Mouse (Mus musculus): ENCODE measurements around the gene Lime1.

The Lime1 gene

DNA sequence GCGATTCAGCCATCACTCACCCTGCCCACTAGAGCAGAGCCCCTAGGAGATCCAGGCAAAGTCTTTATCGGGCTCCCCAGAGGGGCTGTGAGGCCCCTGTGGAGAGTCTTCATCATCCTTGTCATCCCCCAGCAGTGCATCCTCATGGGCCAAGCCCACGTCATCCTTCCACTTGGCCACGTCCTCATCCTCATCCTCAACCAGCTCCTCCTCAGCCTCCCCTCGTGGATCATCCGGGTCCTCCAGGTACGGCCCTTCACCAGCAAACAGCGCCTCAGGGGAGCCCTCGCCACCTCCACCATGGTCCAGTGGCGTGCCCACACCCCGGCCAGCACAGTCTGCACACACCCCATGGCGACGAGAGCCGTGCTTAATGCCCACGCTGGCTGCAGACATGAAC lies 11.1 kb downstream of the Lime1 start:
- DNase-seq (ENCODE audit: low read depth, low spot score) = no peak

DNA sequence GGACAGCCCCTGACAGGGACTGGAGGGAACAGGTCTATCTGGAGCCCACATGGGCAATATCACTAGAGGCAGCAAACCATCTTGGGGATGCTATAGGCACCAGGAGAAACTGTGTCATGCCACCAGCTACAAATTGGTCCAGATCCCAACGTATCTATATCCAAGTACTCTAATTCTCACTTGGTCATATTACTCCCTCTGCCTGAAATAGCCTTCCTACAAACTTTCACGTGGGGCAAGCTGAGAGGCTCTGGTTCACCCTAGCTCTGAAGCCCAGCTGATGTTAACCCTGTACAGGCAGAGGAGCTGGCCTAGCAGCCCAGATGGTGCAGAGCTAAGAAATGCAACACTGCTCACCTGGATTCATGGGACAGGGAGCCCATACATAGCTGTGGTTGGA lies 11.7 kb downstream of the Lime1 start:
- no peak for DNase-seq (ENCODE audit: low read depth, low spot score)

DNA sequence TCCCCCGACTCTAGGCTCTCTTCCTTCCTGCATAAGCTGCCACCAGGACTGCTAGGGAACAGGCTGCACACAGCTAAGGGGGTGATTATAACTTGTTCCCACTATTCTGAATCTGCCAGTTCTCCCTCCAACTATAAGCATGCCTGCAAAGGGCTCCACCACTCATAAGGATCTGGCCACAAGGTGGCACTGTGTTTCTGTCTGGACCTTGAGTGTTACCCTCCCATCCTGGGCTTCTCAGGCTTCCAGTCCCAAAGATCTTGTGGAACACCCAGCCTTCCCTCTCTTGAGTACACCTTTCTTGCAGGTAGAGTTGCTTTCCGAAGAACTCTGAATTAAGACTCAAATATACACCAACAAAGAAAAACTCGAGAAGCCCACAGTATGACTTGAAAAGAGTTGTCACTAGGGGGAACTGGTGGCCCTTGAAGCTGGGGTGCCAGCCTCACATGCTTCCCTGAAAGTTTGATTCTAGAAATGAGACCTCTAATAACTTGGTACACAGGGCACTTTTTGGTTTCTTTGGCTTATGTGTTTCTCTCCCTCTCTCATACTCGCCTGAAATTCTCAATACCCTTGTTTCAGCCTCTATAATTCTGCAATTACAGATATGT lies 12.8 kb downstream of the Lime1 start:
- DNase-seq (ENCODE audit: low read depth, low spot score) = peak; percentile 78

DNA sequence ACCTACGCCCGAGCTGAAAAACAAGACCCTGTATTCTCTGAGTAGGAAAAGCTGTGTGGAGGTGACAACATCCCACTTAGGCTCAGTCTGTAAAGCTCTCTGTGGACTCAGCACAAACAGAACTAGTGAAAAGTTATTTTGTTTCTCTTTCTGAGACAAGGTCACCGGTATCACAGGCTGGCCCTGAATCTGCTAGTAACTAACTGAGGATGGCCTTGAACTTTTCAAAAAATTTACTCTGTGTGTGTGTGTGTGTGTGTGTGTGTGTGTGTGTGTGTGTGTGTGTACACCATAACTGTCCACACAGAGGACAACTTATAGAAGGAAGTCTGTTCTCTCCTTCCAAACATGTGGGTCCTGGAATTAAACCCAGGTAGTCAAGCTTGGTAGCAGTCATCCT lies 14.2 kb downstream of the Lime1 start:
- DNase-seq (ENCODE audit: low read depth, low spot score) = no peak

DNA sequence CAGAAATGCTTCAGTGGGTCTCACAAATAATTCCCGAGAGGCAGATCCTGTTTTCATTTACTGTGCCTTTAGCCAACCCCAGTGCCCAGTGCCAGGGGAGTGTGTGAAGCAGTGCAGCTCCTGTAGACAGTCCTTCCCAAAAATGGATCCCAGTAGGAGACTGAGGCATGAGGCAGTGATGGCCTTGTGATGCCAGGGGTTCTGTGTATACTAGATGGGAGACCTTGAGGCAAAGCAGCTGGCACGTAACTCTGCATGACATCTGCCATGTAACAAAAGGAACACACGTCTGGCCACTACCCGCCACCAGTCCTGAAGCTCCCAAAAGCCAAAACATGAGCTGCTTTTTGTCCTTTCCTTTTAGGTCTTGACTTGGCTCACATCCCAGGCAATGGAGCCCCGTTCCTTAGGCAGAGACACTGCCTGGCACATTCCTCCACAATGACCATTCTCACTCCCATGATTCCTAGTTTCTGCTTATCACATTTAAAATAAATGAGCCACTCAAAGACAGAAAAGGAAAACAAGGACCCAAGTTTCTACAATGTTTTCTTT lies 17.4 kb downstream of the Lime1 start:
- DNase-seq (ENCODE audit: low read depth, low spot score) = no peak

DNA sequence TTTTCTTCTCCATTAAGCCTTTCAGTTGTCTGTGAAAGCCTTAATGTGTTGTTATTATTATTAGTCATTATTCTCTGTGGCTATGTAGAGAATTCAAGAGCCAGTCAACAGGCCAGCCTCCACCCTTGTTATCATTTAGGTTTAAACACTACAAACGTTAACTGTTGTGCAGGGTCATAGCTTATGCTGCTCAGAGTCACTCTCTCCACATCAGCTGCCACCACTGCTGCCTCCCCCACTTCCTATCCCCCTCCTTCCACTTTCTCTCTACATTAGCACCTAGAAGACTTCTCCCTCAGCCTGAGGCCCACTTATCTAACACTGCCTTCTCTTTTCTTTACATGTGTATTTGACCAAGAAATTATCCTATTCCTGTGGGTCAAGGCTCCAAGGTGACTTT lies 21.6 kb downstream of the Lime1 start:
- no peak for DNase-seq (ENCODE audit: low read depth, low spot score)

DNA sequence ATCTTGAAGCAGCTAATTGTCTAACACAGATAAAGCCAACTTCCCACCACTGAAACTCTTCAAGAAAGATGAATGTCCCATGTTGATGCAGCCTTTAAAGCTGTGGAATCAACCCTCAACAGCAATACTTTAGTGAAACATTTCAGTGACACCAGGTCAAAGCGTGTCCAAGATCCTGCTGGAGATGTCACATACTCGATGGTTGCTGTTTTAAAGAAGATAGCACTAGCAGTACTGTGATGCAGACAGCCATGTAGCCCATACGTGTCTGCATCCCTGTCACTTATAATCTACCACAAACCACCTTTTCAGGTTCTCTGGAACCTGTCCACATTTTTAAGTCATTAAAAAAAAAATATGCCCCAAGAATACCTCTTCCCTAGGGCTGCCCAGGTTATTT lies 23.8 kb downstream of the Lime1 start:
- DNase-seq (ENCODE audit: low read depth, low spot score) = no peak

DNA sequence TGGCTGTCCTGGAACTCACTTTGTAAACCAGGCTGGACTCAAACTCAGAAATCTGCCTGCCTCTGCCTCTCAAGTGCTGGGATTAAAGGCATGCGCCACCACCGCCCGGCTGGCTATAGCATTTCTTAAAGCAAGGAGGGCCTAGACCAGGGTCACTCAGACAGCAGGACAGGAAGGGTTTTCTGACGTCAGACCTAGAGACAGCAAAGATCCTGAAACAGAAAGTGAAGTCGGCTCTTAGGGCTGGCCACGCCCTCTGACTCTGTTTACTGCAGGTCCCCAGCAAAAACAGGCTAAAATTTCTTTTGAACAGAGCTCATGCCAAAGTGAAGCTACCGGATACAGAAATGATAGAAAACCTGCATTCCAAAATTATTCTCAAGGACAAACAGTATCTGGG lies 29.8 kb downstream of the Lime1 start:
- peak; percentile 45 for DNase-seq (ENCODE audit: low read depth, low spot score)

DNA sequence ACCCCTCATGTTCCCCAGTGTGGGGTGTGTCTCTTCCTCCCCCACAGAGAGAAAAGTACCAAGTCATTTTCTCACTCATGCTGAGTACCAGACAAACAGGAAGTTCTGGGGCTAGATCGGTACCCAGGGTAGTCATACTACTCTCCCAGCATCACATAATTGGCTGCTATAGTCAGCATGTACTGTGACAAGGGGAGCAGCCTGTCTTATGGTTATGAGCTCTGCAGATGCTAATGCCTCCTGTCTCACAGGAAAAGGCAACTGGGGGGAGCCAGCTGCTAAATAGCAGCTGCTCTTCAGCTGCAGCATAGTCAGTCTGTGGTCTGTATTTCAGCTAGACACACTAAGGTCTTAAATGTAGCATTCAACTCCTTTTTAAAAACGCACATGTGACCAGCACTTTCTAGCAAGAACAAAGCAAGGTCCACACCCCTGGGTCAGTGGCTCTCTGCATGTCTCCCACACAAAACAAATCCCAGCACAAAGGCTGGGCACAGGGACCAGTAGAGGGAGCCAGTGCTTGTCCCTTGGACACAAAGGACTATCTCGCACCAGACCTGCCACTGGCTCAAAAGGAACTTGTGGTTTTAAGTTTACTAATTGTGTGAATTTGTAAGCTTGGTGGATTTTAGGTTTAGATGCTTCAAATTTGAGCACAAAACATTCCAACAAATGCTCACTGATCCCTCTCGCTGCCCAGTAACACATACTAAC lies 31.0 kb downstream of the Lime1 start:
- DNase-seq (ENCODE audit: low read depth, low spot score) = peak; percentile 70

DNA sequence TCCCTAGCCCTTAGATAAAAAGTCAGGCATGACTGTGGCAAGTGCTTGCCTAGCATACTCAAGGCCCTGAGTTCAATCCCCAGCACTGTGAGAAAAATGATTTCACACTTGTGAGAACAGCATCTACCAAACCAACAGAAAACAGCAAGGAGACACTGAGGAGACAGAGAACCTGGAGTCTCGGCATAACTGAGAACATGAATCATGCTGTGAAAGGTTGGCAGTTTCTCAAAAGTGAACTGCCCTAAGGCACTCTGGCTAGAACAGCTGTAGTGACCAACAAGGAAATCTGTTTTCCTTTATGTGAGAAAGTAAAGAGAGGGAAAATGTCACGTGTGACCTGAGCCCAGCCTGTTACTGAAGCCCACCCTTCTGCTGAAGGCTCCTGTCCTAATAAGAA lies 33.3 kb downstream of the Lime1 start:
- DNase-seq (ENCODE audit: low read depth, low spot score) = no peak

DNA sequence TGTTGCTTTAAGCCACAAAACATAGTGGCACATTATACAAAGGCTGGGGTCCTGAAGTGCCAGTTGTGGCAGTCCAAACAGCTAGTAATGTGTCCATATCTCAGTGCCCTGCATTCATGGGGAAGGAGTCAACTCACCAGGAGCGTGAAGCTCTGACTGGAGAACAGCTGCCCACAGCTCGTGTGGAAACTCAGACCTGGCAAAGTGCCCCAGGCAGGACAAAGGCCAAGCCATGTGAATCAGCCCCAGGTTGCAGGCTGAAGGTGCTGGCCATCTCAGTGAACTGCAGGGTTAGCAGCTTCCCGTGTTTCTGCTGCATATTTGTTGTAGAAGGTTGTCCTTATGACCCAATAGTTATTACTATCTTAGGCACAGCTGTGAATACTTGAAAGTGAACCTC lies 36.1 kb downstream of the Lime1 start:
- DNase-seq (ENCODE audit: low read depth, low spot score) = no peak

DNA sequence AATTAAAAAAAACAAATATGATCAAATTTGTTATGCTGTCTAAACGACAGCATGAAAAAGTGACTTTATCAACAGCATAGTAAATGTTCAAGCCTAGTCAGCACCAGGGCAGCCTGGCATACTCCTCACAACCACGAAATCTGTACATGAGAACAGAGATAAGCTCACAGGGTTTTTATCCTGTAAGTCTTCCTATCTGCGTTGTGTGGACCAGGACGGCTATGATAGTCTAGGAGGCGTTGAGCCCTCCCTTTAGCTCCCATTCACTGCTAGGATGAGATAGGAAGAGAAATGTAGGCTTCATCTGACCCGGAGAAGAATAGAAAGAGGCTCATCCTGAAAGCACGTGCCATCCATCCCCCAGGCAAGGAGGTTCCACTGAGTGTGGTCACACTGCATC lies 39.5 kb downstream of the Lime1 start:
- DNase-seq (ENCODE audit: low read depth, low spot score) = no peak

DNA sequence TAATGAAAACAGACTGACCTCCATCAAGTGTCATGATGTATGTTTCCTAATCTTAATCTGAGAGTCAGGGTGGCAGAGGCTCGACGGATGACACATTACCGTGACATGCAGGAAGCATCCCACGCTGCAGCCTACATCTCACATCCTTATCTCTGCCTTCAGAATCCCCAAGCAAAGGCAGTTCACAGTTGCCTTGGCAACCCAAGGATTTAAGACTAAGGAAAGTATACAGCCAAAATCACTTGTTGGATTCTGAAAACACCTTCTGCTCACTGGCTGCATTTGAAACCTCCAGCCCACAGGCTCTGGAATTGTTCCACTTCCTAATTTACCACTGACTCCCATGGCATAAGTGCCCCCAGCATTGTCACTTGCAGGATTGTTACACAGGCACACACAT lies 40.5 kb downstream of the Lime1 start:
- peak; percentile 14 for DNase-seq (ENCODE audit: low read depth, low spot score)

DNA sequence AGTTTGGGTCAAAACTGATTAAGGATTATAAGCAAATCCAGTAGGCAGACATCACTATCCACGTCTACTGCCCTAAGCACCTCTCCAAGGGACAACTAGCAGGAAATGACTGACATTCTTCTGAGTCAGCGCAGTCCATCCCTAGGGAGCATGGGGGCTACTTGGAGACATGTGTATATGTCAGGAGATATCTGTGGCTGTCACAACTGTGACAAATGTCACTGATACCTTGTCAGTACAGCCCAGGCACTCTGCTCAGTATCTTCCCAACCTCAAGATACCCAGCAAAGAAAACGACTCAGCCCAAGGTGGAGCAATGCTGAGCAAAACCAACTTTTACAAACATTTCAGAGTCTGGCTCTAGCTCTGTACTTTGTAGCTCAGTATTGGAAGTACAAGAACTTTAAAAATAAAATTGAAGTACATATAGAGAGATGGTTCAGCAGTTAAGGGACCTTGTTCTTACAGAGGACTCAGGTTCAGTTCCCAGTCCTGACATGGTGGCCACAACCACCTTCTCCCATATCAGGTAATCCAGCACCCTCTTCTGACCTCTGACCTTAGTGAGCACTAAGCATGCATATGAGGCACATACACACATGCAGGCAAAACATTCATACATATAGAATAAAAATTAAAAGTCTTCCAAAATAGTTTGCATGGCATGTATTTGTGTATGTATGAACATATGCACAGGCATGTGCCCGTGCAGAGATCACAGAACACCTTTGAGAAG lies 41.2 kb downstream of the Lime1 start:
- no peak for DNase-seq (ENCODE audit: low read depth, low spot score)

DNA sequence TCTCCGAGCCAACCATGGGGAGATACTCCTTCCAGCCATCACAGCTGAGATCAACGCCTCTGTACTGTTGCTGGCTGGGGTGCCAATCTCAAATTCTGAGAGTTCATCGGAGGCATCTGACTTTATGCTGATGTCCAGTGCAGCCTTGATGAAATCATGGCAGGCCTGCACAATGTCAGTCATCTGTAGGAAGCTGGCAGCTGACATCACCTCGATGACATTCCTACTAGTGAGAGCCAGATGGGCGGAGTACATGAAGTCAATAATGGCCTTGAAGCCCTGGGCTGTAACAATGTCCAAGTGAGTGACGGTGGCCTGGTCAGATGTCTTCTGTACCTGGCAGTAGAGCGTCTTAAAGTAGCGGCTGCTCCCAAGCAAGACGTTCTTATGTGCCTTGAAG lies 44.0 kb downstream of the Lime1 start:
- DNase-seq (ENCODE audit: low read depth, low spot score) = no peak
